Mouse (Mus musculus) urinary bladder, postnatal 36 days (tissue): Measurements from ENCODE around the gene Pdcd6.

Experiments used
- DNase-seq, 2 experiments: peaks; one replicate each; pipeline ENCODE4 v3.0.0; 2022; ENCODE audit warnings: low spot score in 2 of 2, mixed read lengths in 1 of 2

Gene Pdcd6

GRCm38 (mm10) chr13:74317170-74317849, at the start of gene Pdcd6:
Gene Pdcd6 (minus strand): TSS chr13:74317580.
- peak; percentile 88 to 97 for DNase-seq

- DNase-seq, result no peak
These were observed 46.5 kb upstream of the Pdcd6 start, which contains the start of gene Lrrc14b for GRCm38 (mm10) chr13:74363859-74364235. Gene Lrrc14b (minus strand): TSS chr13:74364005.

- DNase-seq, result no peak
These were observed 45.9 kb upstream of the Pdcd6 start for GRCm38 (mm10) chr13:74363176-74363858.

GRCm38 (mm10) chr13:74362218-74362617, 44.8 kb upstream of the Pdcd6 start:
- DNase-seq, result no peak

GRCm38 (mm10) chr13:74356491-74356890, 39.1 kb upstream of the Pdcd6 start:
- no peak for DNase-seq

- DNase-seq, result no peak
These were observed 33.1 kb upstream of the Pdcd6 start for GRCm38 (mm10) chr13:74350435-74350906.

GRCm38 (mm10) chr13:74349566-74350434, 32.4 kb upstream of the Pdcd6 start, which contains the start of the genes Sdha and Ccdc127:
Gene Sdha (minus strand): TSS chr13:74350280.
Gene Ccdc127 (plus strand): TSS chr13:74350309.
- DNase-seq, result peak; percentile 91 to 95

GRCm38 (mm10) chr13:74341036-74341435, 23.7 kb upstream of the Pdcd6 start:
- DNase-seq, result no peak

- no peak for DNase-seq
These were observed 11.9 kb upstream of the Pdcd6 start for GRCm38 (mm10) chr13:74329321-74329720.

GRCm38 (mm10) chr13:74316789-74317169, 601 bp downstream of the Pdcd6 start:
- no peak for DNase-seq

GRCm38 (mm10) chr13:74316386-74316785, 994 bp downstream of the Pdcd6 start:
- no peak for DNase-seq

- DNase-seq, result no peak
These were observed 2.8 kb downstream of the Pdcd6 start for GRCm38 (mm10) chr13:74314616-74315015.

GRCm38 (mm10) chr13:74305780-74306179, 11.6 kb downstream of the Pdcd6 start:
- DNase-seq, result no peak

- no peak for DNase-seq
These were observed 12.0 kb downstream of the Pdcd6 start for GRCm38 (mm10) chr13:74305380-74305779.

GRCm38 (mm10) chr13:74302050-74303037, 15.0 kb downstream of the Pdcd6 start:
- DNase-seq, result no peak

- DNase-seq, result peak; percentile 7 to 8
These were observed 15.8 kb downstream of the Pdcd6 start for GRCm38 (mm10) chr13:74301607-74301984.

- DNase-seq, result peak; percentile 60 to 68
These were observed 16.3 kb downstream of the Pdcd6 start for GRCm38 (mm10) chr13:74300925-74301606.

GRCm38 (mm10) chr13:74296376-74296775, 21.0 kb downstream of the Pdcd6 start:
- DNase-seq, result no peak

GRCm38 (mm10) chr13:74292167-74292566, 25.2 kb downstream of the Pdcd6 start, which contains the start of gene Ahrr:
Gene Ahrr (minus strand): TSS chr13:74292331.
- DNase-seq, result peak; percentile 56 to 75

GRCm38 (mm10) chr13:74289646-74290045, 27.7 kb downstream of the Pdcd6 start:
- DNase-seq, result no peak
